Mouse (Mus musculus): ENCODE results near the gene Scoc. TPM values are rescaled to one million over a fixed set of nuclear protein-coding genes. Genes with fewer than 3 reads are reported as not detected.

The Scoc gene
- total and polyA plus RNA-seq, 2 experiments from 2014 or later, result 319 to 520 TPM

DNA sequence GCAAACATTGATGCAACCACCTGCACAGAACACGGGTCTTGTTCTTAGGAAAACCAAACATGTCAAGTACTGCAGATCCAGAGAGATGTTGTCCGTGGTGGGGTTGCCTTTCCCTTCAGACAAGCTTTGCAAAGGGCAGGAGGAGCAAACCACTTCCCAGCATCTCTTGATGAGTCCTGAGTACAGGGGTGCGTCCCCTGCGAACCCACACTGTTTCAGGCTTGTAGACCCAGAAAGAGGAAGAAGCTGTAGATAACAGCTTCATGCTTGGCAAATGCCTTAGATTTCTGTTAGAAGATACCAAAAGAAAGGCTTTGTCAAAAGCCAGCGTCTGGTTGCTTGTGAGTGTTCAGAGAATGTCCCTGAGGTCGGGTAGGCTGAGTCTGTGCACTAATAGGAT lies 40.2 kb downstream of the Scoc start:
- Histone ChIP-seq H3K9me3 (ENCODE audit: low read length) (no peaks in the 10 kb centered on the region), H3K4me3 (ENCODE audit: low read depth, low read length) (no peak overlapping the region), H3K4me1 (ENCODE audit: insufficient read depth, low read length) (no peaks in the 10 kb centered on the region), H3K4me2 (ENCODE audit: low read depth, low read length, poor library complexity, severe bottlenecking) (no peak overlapping the region), H3K36me3 (ENCODE audit: insufficient read depth, low read length) (no peaks in the 10 kb centered on the region), H3K27me3 (ENCODE audit: insufficient read depth, low read length) (no peaks in the 10 kb centered on the region), H3K9ac (replicated peaks; ENCODE audit: low read length, poor library complexity, severe bottlenecking) (no peak overlapping the region), H3K27ac (ENCODE audit: low read depth, low read length) (no peak overlapping the region)
- no peak for ATAC-seq (ENCODE audit: low FRiP score)
- WGBS, result 83% methylated on average over 6 of the region's 6 CpGs
- no peak for TF ChIP-seq CTCF (IDR thresholded peaks at IDR 0.05)
- DNase-seq (ENCODE audit: low spot score), result no peak

DNA sequence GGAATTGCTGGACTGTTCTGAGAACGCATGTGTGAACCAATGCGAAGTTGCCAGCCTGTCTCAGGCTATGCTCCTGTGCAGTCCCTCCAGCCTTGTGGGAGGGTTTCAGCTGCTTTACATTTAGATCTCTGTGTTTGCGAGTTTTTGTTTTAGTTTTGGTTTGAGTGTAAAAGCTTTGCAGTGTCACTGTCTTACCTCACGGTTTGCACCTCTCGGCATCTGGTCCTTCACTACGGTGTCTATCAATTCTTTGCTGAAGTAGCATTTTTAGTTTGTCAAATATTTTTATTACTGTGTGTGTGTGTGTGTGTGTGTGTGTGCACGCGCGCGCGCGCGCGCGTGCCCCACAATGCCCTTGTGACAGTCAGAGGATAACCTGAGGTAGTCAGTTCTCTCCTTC lies 41.3 kb downstream of the Scoc start:
- no peak overlapping the region for H3K4me3 ChIP-seq (ENCODE audit: low read depth, low read length)
- H3K4me1 ChIP-seq (ENCODE audit: insufficient read depth, low read length), result no peaks in the 10 kb centered on the region

DNA sequence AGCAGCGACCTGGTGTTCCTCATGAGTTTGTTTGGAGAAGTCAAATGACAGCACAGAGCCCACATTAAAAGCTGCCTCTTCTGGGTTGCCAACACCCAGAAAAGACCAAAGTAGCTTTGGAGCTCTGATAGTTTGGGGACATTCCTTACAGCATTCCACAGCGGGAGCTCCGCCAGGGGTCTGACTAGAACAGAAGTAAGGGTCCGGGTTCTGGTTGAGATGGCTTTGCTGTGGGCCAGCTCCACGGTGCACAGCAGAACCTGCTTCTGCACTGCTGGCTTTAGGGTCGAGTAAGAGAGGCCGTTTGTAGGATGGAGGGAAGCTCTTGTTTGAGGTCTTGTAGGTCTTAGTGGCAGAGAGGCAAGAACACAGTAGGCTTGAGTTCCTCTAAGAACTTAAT lies 49.7 kb downstream of the Scoc start:
- no peak for ATAC-seq (ENCODE audit: low FRiP score)
- TF ChIP-seq CTCF (IDR thresholded peaks at IDR 0.05), result no peak
- no peaks in the 10 kb centered on the region for H3K36me3 ChIP-seq (ENCODE audit: insufficient read depth, low read length)
- no peak overlapping the region for H3K4me2 ChIP-seq (ENCODE audit: low read depth, low read length, poor library complexity, severe bottlenecking)
- no peak for DNase-seq (ENCODE audit: low spot score)
- H3K9ac ChIP-seq (replicated peaks; ENCODE audit: low read length, poor library complexity, severe bottlenecking), result no peak overlapping the region
- 87% methylated on average over 7 of the region's 7 CpGs for WGBS
- no peaks in the 10 kb centered on the region for H3K4me1 ChIP-seq (ENCODE audit: insufficient read depth, low read length)
- H3K9me3 ChIP-seq (ENCODE audit: low read length), result no peaks in the 10 kb centered on the region
- no peak overlapping the region for H3K27ac ChIP-seq (ENCODE audit: low read depth, low read length)
- H3K4me3 ChIP-seq (ENCODE audit: low read depth, low read length), result no peak overlapping the region
- no peaks in the 10 kb centered on the region for H3K27me3 ChIP-seq (ENCODE audit: insufficient read depth, low read length)

More for the DNA sequence above, 41.3 kb downstream of the Scoc start:
- ATAC-seq (ENCODE audit: low FRiP score) (no peak), DNase-seq (ENCODE audit: low spot score) (no peak)
- H3K4me2 ChIP-seq (ENCODE audit: low read depth, low read length, poor library complexity, severe bottlenecking), result no peak overlapping the region
- H3K9me3 ChIP-seq (ENCODE audit: low read length), result no peaks in the 10 kb centered on the region
- no peak overlapping the region for H3K27ac ChIP-seq (ENCODE audit: low read depth, low read length)
- TF ChIP-seq CTCF (IDR thresholded peaks at IDR 0.05), result no peak
- H3K27me3 ChIP-seq (ENCODE audit: insufficient read depth, low read length), result no peaks in the 10 kb centered on the region
- 98% methylated on average over 15 of the region's 15 CpGs for WGBS
- no peaks in the 10 kb centered on the region for H3K36me3 ChIP-seq (ENCODE audit: insufficient read depth, low read length)
- H3K9ac ChIP-seq (replicated peaks; ENCODE audit: low read length, poor library complexity, severe bottlenecking), result no peak overlapping the region

DNA sequence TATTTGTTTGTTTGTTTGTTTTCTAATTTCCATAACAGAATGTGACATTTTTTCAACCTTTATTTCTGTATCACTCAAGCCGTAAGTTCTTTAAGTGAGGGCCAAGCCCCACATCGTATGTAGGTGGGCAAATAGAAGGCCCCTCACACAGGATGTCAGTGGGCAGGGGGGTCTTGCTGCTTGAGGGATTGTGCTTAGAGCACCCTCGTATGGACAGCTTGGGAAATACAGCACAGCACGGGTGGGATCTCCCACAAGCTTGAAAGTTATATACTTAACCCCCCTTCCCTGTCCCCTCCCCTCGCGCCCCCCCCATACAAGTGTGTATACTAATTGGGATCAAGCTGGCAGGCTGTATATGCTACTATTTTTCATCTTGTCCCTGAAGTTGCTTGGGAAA lies 51.4 kb downstream of the Scoc start:
- Histone ChIP-seq H3K36me3 (ENCODE audit: insufficient read depth, low read length) (no peaks in the 10 kb centered on the region), H3K9ac (replicated peaks; ENCODE audit: low read length, poor library complexity, severe bottlenecking) (no peak overlapping the region), H3K27ac (ENCODE audit: low read depth, low read length) (no peak overlapping the region), H3K4me1 (ENCODE audit: insufficient read depth, low read length) (no peaks in the 10 kb centered on the region), H3K4me2 (ENCODE audit: low read depth, low read length, poor library complexity, severe bottlenecking) (no peak overlapping the region), H3K9me3 (ENCODE audit: low read length) (no peaks in the 10 kb centered on the region), H3K4me3 (ENCODE audit: low read depth, low read length) (no peak overlapping the region), H3K27me3 (ENCODE audit: insufficient read depth, low read length) (no peaks in the 10 kb centered on the region)
- ATAC-seq (ENCODE audit: low FRiP score) (no peak), DNase-seq (ENCODE audit: low spot score) (no peak)
- WGBS, result 32% methylated on average over 6 of the region's 6 CpGs
- TF ChIP-seq CTCF (IDR thresholded peaks at IDR 0.05), result peak; percentile 56

DNA sequence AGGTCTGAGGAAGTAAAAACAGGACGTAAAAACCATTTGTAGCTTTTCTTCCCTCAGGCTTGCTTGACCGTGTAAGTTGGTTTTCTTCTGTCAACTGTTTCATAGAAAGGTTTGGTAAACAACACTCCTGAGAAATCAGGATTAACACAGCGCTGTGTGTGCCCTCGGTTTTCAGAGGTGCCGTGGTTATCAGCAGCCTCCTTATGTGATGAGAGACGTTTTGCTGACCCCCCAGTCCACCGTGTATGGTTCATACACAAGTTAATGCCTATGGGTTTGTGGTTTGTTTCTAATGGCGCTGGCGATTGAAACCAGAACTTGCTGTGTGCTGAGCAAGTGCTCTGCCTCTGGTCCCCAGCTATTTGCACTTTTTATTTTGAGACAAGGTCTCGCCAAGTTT lies 52.6 kb downstream of the Scoc start:
- no peak overlapping the region for H3K9ac ChIP-seq (replicated peaks; ENCODE audit: low read length, poor library complexity, severe bottlenecking)
- no peaks in the 10 kb centered on the region for H3K4me1 ChIP-seq (ENCODE audit: insufficient read depth, low read length)
- H3K27ac ChIP-seq (ENCODE audit: low read depth, low read length), result no peak overlapping the region
- 86% methylated on average over 10 of the region's 10 CpGs for WGBS
- ATAC-seq (ENCODE audit: low FRiP score), result no peak
- no peaks in the 10 kb centered on the region for H3K9me3 ChIP-seq (ENCODE audit: low read length)
- H3K4me2 ChIP-seq (ENCODE audit: low read depth, low read length, poor library complexity, severe bottlenecking), result no peak overlapping the region
- peaks cover 1% of the 10 kb centered on the region; the same call in 1 of the 2 replicates for H3K36me3 ChIP-seq (ENCODE audit: insufficient read depth, low read length)
- H3K27me3 ChIP-seq (ENCODE audit: insufficient read depth, low read length), result no peaks in the 10 kb centered on the region
- DNase-seq (ENCODE audit: low spot score), result no peak
- TF ChIP-seq CTCF (IDR thresholded peaks at IDR 0.05), result no peak
- H3K4me3 ChIP-seq (ENCODE audit: low read depth, low read length), result no peak overlapping the region

DNA sequence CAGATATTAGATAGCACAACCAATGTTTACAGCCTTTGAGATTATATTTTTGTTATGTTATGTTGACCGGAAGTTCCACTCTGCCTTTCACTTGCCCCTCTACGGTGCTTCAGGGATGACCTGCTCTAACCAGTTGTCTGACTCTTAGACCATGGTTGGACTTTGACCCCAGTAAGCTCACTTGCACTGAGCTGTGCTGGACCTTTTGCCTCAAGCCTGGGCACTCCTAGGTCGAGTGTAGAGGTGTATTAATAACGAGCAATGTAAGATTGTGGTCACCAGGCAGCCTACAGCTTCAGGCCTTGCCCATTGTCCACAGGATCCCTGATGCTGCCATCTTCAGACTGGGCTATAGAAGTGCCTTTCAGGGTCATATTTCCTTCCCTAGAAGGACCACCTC lies 60.5 kb downstream of the Scoc start:
- no peaks in the 10 kb centered on the region for H3K4me1 ChIP-seq (ENCODE audit: insufficient read depth, low read length)
- peaks cover 3% of the 10 kb centered on the region for H3K36me3 ChIP-seq (ENCODE audit: insufficient read depth, low read length)
- no peak overlapping the region for H3K9ac ChIP-seq (replicated peaks; ENCODE audit: low read length, poor library complexity, severe bottlenecking)
- no peak for TF ChIP-seq CTCF (IDR thresholded peaks at IDR 0.05)
- ATAC-seq (ENCODE audit: low FRiP score) (no peak), DNase-seq (ENCODE audit: low spot score) (no peak)
- WGBS, result 74% methylated on average over 4 of the region's 4 CpGs
- no peak overlapping the region for H3K27ac ChIP-seq (ENCODE audit: low read depth, low read length)
- H3K27me3 ChIP-seq (ENCODE audit: insufficient read depth, low read length), result no peaks in the 10 kb centered on the region
- H3K4me3 ChIP-seq (ENCODE audit: low read depth, low read length), result no peak overlapping the region
- no peak overlapping the region for H3K4me2 ChIP-seq (ENCODE audit: low read depth, low read length, poor library complexity, severe bottlenecking)
- no peaks in the 10 kb centered on the region for H3K9me3 ChIP-seq (ENCODE audit: low read length)

Measured in midbrain, postnatal 0 days (tissue).